8 mouse cellular contexts compared by ENCODE assay signal in genomic region chr13:83566180-83566579, GRCm38 (mm10).
A peak's percentile ranks its signal among the peaks of the same experiment; 100 is the strongest.
DNase-seq lines count a peak whose midpoint lies in the region; ATAC-seq and TF ChIP-seq lines count a peak whose summit lies in the region.

No protein-coding gene starts in this region.

- no peak overlapping the region; the same call in 1 of the 2 replicates for H3K27ac ChIP-seq in kidney, adult 2 months (ENCODE audit: insufficient read depth, low read depth, low read length)
- H3K27ac ChIP-seq in kidney, embryonic 14.5 days (ENCODE audit: low read depth, low read length): no peak overlapping the region
- peak overlapping the region; percentile 79 for H3K27ac ChIP-seq in heart, embryonic 15.5 days
- no peak overlapping the region for H3K27ac ChIP-seq in intestine, postnatal 0 days (ENCODE audit: low read depth, low read length)

- no peak for TF ChIP-seq POLR2A in kidney, adult 2 months (IDR thresholded peaks at IDR 0.05; ENCODE audit: low read depth, low read length)

- no peak overlapping the region for H3K9ac ChIP-seq in kidney, embryonic 14.5 days (ENCODE audit: low read depth, low read length)
- no peak overlapping the region for H3K9ac ChIP-seq in heart, embryonic 15.5 days
- no peak overlapping the region for H3K9ac ChIP-seq in intestine, postnatal 0 days (ENCODE audit: low read depth, low read length)

- H3K4me1 ChIP-seq in kidney, adult 2 months (ENCODE audit: control insufficient read depth, insufficient read depth, low read length): no peaks in the 10 kb centered on the region
- no peaks in the 10 kb centered on the region for H3K4me1 ChIP-seq in kidney, embryonic 14.5 days (ENCODE audit: control insufficient read depth, insufficient read depth, low read length)
- H3K4me1 ChIP-seq in heart, embryonic 15.5 days (replicated peaks): peaks cover 46% of the 10 kb centered on the region
- no peaks in the 10 kb centered on the region for H3K4me1 ChIP-seq in intestine, postnatal 0 days (replicated peaks; ENCODE audit: control insufficient read depth, insufficient read depth, low read length)

- H3K4me3 ChIP-seq in kidney, adult 2 months (ENCODE audit: insufficient read depth, low read depth, low read length): no peak overlapping the region
- no peak overlapping the region for H3K4me3 ChIP-seq in kidney, embryonic 14.5 days (ENCODE audit: low read length)
- no peak overlapping the region for H3K4me3 ChIP-seq in heart, embryonic 15.5 days
- H3K4me3 ChIP-seq in intestine, postnatal 0 days (ENCODE audit: low read depth, low read length): no peak overlapping the region

- WGBS in kidney, adult 2 months: 60% methylated on average over 4 of the region's 4 CpGs
- 51% methylated on average over 4 of the region's 4 CpGs for WGBS in kidney, embryonic 14.5 days
- 12% methylated on average over 4 of the region's 4 CpGs for WGBS in heart, embryonic 15.5 days
- WGBS in intestine, postnatal 0 days: 50% methylated on average over 4 of the region's 4 CpGs

- H3K36me3 ChIP-seq in kidney, adult 2 months (ENCODE audit: control insufficient read depth, insufficient read depth, low read length): no peaks in the 10 kb centered on the region
- no peaks in the 10 kb centered on the region for H3K36me3 ChIP-seq in kidney, embryonic 14.5 days (ENCODE audit: control insufficient read depth, insufficient read depth, low read length)
- H3K36me3 ChIP-seq in heart, embryonic 15.5 days: no peaks in the 10 kb centered on the region
- no peaks in the 10 kb centered on the region for H3K36me3 ChIP-seq in intestine, postnatal 0 days (ENCODE audit: control insufficient read depth, insufficient read depth)

- no peaks in the 10 kb centered on the region for H3K9me3 ChIP-seq in kidney, embryonic 14.5 days (ENCODE audit: control insufficient read depth, low read length)
- H3K9me3 ChIP-seq in heart, embryonic 15.5 days (replicated peaks): no peaks in the 10 kb centered on the region
- H3K9me3 ChIP-seq in intestine, postnatal 0 days (ENCODE audit: control insufficient read depth): no peaks in the 10 kb centered on the region

- DNase-seq in kidney, adult 2 months: peak; percentile 66
- peak; percentile 42 for DNase-seq in lung, postnatal 25 days (ENCODE audit: low spot score)
- no peak for DNase-seq in cerebellum, postnatal 36 days
- DNase-seq in liver: no peak

- ATAC-seq in kidney, embryonic 14.5 days (ENCODE audit: low FRiP score, low TSS enrichment): no peak; the same call in 1 of the 2 replicates
- ATAC-seq in activated CD4-positive, CD25-positive, alpha-beta regulatory T cell, adult 4 months: peak; percentile 76
- ATAC-seq in heart, embryonic 15.5 days (replicated peaks; ENCODE audit: insufficient number of reproducible peaks, insufficient read depth, low FRiP score, low read depth): no peak
- no peak for ATAC-seq in intestine, postnatal 0 days

- H3K4me2 ChIP-seq in kidney, embryonic 14.5 days (replicated peaks; ENCODE audit: low read depth, low read length): no peak overlapping the region; the same call in 1 of the 2 replicates
- peak overlapping the region; percentile 47 for H3K4me2 ChIP-seq in heart, embryonic 15.5 days
- no peak overlapping the region for H3K4me2 ChIP-seq in intestine, postnatal 0 days (replicated peaks; ENCODE audit: low read depth)

- TF ChIP-seq CTCF in kidney, adult 2 months (conservative IDR thresholded peaks at IDR 0.05; ENCODE audit: insufficient read depth, insufficient read length, low read depth, low read length): no peak
- no peak for TF ChIP-seq CTCF in intestine, postnatal 0 days (IDR thresholded peaks at IDR 0.05; ENCODE audit: low read depth)

- H3K27me3 ChIP-seq in kidney, adult 2 months (replicated peaks; ENCODE audit: control insufficient read depth, insufficient read depth, low read length): no peaks in the 10 kb centered on the region
- no peaks in the 10 kb centered on the region for H3K27me3 ChIP-seq in kidney, embryonic 14.5 days (ENCODE audit: control insufficient read depth, insufficient read depth, low read length)
- no peaks in the 10 kb centered on the region for H3K27me3 ChIP-seq in heart, embryonic 15.5 days
- no peaks in the 10 kb centered on the region for H3K27me3 ChIP-seq in intestine, postnatal 0 days (replicated peaks; ENCODE audit: control insufficient read depth, insufficient read depth, low read length)

Comparison
In these comparisons a context has a peak if more than half of its experiments do, and no peak if none do; other contexts are left out.
1. DNase-seq: peak in kidney, adult 2 months (single experiment) and lung, postnatal 25 days (single experiment); none in cerebellum, postnatal 36 days (0 of 2) and liver (single experiment).